Mouse (Mus musculus): ENCODE measurements at regions not wholly inside any gene's neighbourhood (a gene's known extent, or its start where the extent isn't known, plus 50 kb on each side); places are given as distances from the start of the nearest gene placed in this dataset.

DNA sequence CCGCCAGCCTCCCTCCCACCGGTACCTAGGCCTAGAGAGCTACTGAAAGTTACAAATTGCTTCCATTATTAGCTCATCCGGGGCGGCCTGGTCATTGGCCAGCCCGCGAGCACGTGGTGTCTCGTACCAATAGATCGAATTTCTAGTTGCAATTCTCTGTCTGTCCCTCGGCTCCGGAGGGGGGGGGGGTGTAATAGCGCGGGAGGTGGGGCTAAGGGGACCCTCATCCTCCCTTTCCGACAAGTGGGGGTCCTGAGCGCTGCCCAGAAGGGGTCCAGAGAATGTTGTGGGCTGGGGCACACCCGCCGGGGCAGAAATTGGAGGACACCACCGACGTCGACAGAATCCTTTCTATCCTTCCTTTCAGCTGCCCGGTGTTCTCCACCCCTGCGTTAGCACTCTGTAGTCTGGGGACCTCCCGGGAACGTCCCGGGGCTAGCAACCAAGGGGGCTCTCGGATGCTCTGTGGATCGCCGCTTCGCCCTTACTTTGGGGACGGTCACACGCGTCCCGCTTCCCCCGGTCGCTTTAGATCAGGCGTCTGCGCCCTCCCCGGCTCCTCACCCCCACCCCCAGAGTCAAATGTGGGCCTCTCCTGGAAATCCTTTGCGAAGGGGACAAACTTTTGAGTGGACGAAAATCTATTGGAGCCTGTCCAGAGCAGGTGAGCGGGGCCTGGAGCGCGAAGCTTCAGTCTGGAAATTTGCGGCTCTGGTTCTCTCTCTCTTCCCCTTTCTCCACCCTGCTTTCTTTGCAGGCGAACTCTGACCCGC, 64.6 kb downstream of the Smug1 start:
- peak; percentile 69 to 79 for DNase-seq

DNA sequence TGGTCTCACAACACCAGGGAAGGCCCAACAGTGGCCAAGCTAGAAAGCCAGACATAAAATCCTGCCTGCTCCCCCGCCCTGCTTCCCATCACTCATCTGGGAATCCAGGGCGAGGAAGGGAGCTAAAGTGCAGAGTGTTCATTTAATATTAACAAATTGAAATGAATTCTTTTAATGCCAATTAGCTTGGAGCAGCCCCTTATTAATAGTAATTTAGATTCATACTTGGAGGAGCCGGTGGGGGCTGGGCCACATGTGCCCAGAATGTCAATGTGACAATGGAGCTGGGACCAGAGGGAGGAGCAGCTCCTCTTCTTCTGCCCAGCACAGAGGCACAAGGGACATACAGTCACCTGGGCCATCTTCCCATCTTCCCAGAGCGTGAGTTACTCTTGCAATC, 66.8 kb downstream of the Smug1 start:
- DNase-seq, result no peak

DNA sequence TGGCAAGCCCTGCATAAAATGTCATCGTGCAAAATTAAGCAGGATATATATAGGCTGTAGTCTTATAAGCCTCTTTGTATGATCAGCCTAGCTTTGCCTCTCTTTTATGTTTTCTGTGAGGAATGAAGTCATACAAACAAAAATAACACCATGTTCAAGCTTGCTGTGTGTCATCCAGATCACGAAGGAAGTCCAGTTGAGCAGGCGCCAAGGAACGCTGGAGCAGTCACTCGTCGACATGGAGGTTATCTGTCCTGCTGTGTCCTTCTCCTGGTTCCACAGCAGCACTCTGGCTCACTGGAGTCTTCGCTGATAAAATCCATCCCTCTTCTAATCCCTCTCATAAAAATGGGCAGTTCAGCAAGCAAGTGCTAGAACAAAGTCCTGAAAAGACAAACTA, 72.4 kb downstream of the Smug1 start:
- peak; percentile 69 to 75 for DNase-seq

DNA sequence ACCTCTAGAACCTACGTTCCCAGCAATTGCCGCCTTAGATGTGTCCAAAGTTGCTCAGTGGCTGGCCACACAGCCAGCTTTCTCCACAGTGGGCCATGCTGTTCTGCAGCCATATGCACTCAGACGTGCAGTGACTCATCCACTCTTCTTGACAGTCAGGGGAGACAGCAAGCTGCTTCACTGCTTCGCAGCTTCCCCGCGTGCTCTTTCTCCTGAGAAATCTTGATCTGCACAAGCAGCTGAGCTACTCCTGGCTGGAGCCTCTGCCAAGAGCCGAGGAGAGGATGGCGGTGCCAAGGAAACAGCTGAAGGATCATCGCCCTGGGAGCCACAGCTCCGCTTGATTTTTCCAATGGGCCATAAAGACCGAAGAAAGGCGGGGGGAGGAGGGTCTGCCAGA, 73.2 kb downstream of the Smug1 start:
- DNase-seq, result peak; percentile 29 to 33

DNA sequence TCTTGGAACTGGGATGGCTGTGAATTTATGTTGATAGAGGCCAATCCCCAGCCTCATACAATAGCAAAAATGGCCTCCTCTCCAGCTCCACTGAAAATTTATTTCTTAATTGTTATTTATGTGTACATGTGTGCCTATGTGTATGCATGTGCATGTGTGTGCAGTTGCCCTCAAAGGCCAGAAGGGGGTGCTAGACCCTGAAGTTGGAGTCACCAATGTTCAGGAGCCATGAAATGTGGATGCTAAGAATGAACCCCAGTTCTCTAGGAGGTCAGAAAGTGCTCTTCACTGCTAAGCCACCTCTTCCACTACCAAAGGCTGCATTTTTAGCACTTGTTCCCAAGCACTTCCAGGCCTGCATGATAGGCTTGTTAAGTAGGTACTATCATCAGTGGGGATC, 73.8 kb downstream of the Hoxc4 start:
- no peak for DNase-seq

DNA sequence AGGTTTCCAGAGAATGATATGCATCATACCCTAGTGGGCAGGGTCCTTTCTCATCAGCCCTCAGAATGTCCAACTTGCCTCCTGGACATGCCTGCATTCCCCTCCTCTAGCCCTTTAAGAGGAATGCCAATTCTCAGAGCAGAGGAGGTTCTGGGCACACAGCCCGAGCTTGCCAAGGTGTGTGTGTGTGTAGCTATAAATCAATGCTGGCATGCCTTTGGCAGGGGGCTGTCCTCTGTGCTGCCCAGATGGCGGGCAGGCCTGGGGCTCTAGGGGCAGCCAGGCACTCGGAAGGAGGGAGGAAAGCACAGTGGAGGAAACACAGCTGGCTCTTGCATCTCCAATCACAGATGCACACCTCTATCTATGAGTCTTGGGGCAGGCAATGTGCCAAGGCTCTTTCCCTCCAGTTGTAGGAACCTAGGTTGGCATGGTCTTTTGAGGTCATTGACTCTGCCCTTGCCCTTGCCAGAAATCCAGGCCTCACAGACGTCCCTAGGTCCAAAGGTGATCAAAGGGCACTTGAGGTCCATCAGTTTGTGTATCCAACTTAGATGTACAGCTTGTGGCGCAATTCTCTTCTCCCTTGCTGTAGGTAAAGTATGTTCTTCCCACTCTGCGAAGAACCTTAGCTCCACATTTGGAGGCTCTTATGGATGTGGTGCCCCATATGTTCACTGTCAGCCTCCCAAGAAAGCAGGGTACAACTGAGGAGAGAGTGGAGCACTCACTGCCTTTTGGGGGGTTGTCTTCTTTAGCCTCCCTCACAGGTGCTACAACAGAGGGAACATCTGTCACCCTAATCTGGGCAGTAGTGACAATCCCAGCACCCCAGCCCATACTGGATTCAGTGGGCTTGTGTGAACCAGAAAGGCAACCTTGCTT, 71.8 kb downstream of the Hoxc4 start:
- DNase-seq, result peak; percentile 40 to 63

DNA sequence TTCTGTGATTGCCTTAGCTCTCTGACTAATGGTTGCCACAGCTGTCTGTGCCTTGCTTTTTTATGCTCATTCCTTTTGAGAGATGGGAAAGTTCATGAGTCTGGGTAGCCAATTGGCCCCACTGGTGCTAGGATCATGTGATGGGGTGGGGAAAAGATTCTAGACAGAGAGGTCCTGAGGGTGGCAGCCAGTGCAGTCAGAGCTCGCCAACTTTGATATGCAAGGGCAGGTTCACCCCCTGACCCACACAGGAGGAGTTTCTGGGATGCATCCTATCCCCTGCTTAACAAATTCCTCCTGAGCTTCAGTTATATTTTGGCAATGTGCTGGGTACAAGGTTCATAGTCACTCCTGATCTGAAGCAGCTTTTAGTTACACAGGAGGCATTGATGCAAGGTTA, 71.1 kb downstream of the Hoxc4 start:
- no peak for DNase-seq

DNA sequence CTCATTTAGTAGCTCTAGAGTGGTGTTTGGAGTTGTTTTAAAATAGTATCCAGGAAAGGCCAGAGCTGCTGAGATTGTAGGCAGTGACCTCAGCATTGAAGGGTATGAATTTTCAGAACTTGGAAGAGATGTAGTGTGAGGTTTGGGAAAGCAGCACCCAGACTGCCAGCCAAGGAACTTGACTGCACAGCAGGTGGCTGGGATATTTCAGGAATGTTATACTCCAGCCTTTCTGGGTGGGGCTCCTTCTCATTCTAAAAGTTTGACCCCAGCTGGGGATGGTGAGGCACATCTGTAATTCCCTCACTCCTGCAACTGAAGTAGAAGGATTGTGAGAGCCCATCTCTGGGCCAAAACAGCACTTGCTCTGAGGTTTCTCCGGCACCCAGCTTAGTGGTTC, 70.7 kb downstream of the Hoxc4 start:
- no peak for DNase-seq

DNA sequence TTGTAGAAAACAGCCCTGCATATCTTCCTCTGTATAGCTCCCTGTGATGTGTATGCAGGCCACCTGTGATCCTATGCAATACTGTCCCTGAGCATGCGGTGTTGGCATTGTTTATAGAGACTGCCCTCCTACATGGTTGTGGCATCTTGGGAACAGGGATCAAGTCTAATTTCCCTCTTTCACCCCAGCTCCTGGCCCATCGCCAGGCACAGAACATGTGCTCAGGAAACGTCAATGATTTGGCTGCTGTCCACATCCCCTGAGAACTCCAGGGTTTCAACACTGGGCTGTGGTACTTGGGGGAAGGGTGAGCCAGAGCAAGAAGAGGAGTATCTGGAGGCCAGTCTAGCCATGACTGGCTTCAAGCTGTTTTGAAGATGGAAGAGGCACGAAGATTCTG, 68.5 kb downstream of the Hoxc4 start:
- peak; percentile 73 to 79 for DNase-seq

DNA sequence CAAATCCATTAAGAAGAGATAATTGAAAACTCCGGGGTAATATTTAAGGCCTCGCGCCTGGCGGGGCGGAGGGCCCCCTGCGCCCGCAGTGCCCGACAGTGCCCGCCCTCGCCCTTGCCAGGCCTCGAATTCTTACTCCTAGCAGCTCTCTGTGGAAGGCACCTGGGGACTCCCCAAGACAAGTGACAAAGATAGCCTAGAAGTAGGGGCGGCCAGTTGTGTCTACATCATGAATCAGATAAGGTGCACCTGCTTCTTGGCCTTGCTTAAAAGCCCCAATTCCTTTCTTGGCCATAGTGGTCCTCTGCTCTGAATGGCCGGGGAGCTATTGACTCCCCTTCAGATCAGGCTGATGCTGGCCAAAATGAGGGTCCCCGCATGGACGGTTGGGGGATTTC, 67.9 kb downstream of the Hoxc4 start:
- DNase-seq, result no peak

Measured in kidney, postnatal 4 days (tissue).